Mouse (Mus musculus) central nervous system, embryonic 11.5 days (tissue): Measurements from ENCODE around the gene Zdhhc9. TPM values are rescaled to one million over a fixed set of nuclear protein-coding genes. Genes with fewer than 3 reads are reported as not detected.

Source experiments
- polyA plus RNA-seq: library from polyadenylated mRNA; depleted of rRNA; stranded (reverse); fragments of >200 nt; gene quantifications from 2 replicates; pipeline ENCODE4 v1.2.3, GENCODE M21; 2012; rRNA removed

Gene Zdhhc9
- polyA plus RNA-seq: 20.4 and 28.4 TPM in 2 replicates

GRCm38 (mm10) chrX:48208519-48209185, at the start of gene Zdhhc9:
Gene Zdhhc9, minus strand, starts transcription at chrX:48208878.

DNA sequence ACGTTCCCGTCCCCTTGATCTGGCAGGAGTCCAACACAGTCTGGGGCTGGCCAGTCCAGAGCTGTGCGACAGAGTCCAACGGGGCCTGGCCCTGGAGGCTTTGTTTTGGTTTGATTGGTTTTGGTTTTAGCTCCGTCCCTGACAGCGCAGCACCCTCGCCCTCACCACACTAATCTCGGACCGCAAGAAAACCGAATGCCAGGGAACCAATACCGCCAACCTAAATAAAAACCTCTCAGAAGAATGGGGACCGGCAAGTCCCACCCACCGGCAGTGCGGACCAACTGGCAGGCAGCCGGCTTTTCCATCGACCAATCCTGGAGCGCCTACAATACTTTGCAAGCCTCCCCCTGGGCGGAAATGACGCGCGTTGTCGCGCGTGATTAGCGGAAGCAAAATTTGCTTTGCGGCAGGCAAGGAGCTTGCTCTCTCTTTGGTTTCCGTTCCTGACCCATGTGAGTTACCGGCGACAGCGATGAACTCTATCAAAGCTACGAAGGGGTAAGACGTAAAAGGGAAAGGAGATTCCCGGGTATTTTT, 47.9 kb upstream of the Zdhhc9 start, which contains the start of gene Utp14a:
Gene Utp14a, plus strand, starts transcription at position 395 of the 540 bp plus-strand sequence.

DNA sequence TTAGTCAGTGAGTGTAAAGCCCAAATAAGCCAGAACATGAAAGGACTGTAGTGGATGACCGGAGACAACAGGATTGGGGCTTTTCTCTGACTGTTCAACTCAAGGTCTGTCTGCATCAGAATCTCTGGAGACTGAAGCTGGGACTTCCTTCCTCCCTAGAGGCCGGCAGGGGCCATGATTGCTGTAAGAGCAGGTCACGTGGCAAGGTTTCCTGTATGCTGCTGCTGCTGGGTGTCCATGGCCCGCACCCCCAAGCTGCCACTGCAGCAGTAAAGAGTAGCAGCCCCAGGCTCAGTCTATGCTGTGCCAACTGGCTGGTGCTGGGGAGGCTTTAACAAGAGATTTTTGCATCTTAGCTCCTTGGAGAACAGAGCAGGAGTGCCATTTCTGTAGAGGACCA, 62.4 kb downstream of the Zdhhc9 start, which contains the start of gene Sash3:
Gene Sash3, plus strand, starts transcription at position 175 of the 400 bp plus-strand sequence.

Other genes starting within 250 kb of the Zdhhc9 start
- gene Apln, start 174.0 kb downstream of the Zdhhc9 start, polyA plus RNA-seq: 4.0 and 4.2 TPM in 2 replicates
- 1.4 and 1.8 TPM in 2 replicates for gene Xpnpep2, start 100.2 kb downstream of the Zdhhc9 start, polyA plus RNA-seq
- gene Sash3, start 62.4 kb downstream of the Zdhhc9 start, polyA plus RNA-seq: 1.1 and 1.3 TPM in 2 replicates
- 29.7 and 41.2 TPM in 2 replicates for gene Utp14a, start 48.0 kb upstream of the Zdhhc9 start, polyA plus RNA-seq
- gene Bcorl1, start 132.5 kb upstream of the Zdhhc9 start, polyA plus RNA-seq: 7.3 and 15.8 TPM in 2 replicates